Mouse (Mus musculus) cerebellum, adult 9-10 months (tissue): ENCODE data around the gene Gkap1.

Experiments used
- DNase-seq: peaks from one replicate; pipeline ENCODE4 v3.0.0; 2022

Gene Gkap1

GRCm38 (mm10) chr13:58275599-58275998 lies at the start of gene Gkap1:
TSS of gene Gkap1 (minus strand) at chr13:58275699.
- DNase-seq, result no peak

GRCm38 (mm10) chr13:58317768-58318167 lies 42.3 kb upstream of the Gkap1 start:
- DNase-seq, result no peak

GRCm38 (mm10) chr13:58314991-58315390 lies 39.5 kb upstream of the Gkap1 start:
- DNase-seq, result no peak

- DNase-seq, result no peak
Measured at GRCm38 (mm10) chr13:58313758-58314157, 38.3 kb upstream of the Gkap1 start.

GRCm38 (mm10) chr13:58311351-58311750 lies 35.9 kb upstream of the Gkap1 start:
- DNase-seq, result no peak

GRCm38 (mm10) chr13:58309499-58309898 lies 34.0 kb upstream of the Gkap1 start:
- no peak for DNase-seq

GRCm38 (mm10) chr13:58307453-58307852 lies 32.0 kb upstream of the Gkap1 start:
- no peak for DNase-seq

- DNase-seq, result no peak
Measured at GRCm38 (mm10) chr13:58305230-58305629, 29.7 kb upstream of the Gkap1 start.

GRCm38 (mm10) chr13:58302421-58303145 lies 27.1 kb upstream of the Gkap1 start:
- peak; percentile 55 for DNase-seq

GRCm38 (mm10) chr13:58301961-58302360 lies 26.5 kb upstream of the Gkap1 start:
- DNase-seq, result no peak

- no peak for DNase-seq
Measured at GRCm38 (mm10) chr13:58298756-58299155, 23.3 kb upstream of the Gkap1 start.

- DNase-seq, result no peak
Measured at GRCm38 (mm10) chr13:58295582-58295981, 20.1 kb upstream of the Gkap1 start.

- no peak for DNase-seq
Measured at GRCm38 (mm10) chr13:58292811-58293210, 17.3 kb upstream of the Gkap1 start.

- DNase-seq, result no peak
Measured at GRCm38 (mm10) chr13:58289308-58289707, 13.8 kb upstream of the Gkap1 start.

- DNase-seq, result peak; percentile 58
Measured at GRCm38 (mm10) chr13:58287822-58288221, 12.3 kb upstream of the Gkap1 start.

GRCm38 (mm10) chr13:58283466-58283865 lies 8.0 kb upstream of the Gkap1 start:
- no peak for DNase-seq

GRCm38 (mm10) chr13:58281936-58282335 lies 6.4 kb upstream of the Gkap1 start:
- no peak for DNase-seq

- DNase-seq, result no peak
Measured at GRCm38 (mm10) chr13:58280528-58280927, 5.0 kb upstream of the Gkap1 start.

- DNase-seq, result no peak
Measured at GRCm38 (mm10) chr13:58276256-58276655, 757 bp upstream of the Gkap1 start.

GRCm38 (mm10) chr13:58275076-58275475 lies 423 bp downstream of the Gkap1 start:
- DNase-seq, result no peak

- DNase-seq, result peak; percentile 39
Measured at GRCm38 (mm10) chr13:58274259-58274991, 1.1 kb downstream of the Gkap1 start.

GRCm38 (mm10) chr13:58273411-58274258 lies 1.9 kb downstream of the Gkap1 start:
- peak; percentile 10 for DNase-seq

GRCm38 (mm10) chr13:58266864-58267263 lies 8.6 kb downstream of the Gkap1 start:
- no peak for DNase-seq
